Mouse (Mus musculus) hindbrain, embryonic 15.5 days (tissue): ENCODE measurements at regions not wholly inside any gene's neighbourhood (a gene's known extent, or its start where the extent isn't known, plus 50 kb on each side); places are given as distances from the start of the nearest gene placed in this dataset.
"Not testable (repeated sequence)": the region's sequence is repeated elsewhere in the genome, so short reads cannot be mapped to it uniquely, and the experiment has no call there.

Source experiments
- ATAC-seq: fragments of 200-750 bp; cut with Nextera tagmentation; 2 replicates; pipeline ENCODE4 v1.8.0; 2017; ENCODE audit warnings: low read depth, moderate number of reproducible peaks, moderate TSS enrichment; ENCODE audit not compliant: low FRiP score
- H3K27ac ChIP-seq: fragments of 300-500 bp; sonication (generic); replicated peaks from 2 replicates; pipeline ENCODE4 v1.5.1; 2015; ENCODE audit warnings: mild to moderate bottlenecking, inconsistent platforms
- H3K27me3 ChIP-seq: fragments of 300-500 bp; sonication (generic); 2 replicates; pipeline ENCODE4 v1.6.1; 2015; ENCODE audit warnings: control low read depth, inconsistent platforms
- H3K36me3 ChIP-seq: fragments of 300-500 bp; sonication (generic); 2 replicates; pipeline ENCODE4 v1.6.1; 2015; ENCODE audit warnings: control low read depth, inconsistent platforms
- H3K4me1 ChIP-seq: fragments of 300-500 bp; sonication (generic); replicated peaks from 2 replicates; pipeline ENCODE4 v1.6.1; 2015; ENCODE audit warnings: control low read depth, inconsistent platforms
- H3K4me2 ChIP-seq: fragments of 300-500 bp; sonication (generic); 2 replicates; pipeline ENCODE4 v1.6.1; 2015; ENCODE audit warnings: moderate library complexity, mild to moderate bottlenecking, inconsistent platforms
- H3K4me3 ChIP-seq: fragments of 300-500 bp; sonication (generic); 2 replicates; pipeline ENCODE4 v1.5.1; 2015; ENCODE audit warnings: mild to moderate bottlenecking, inconsistent platforms
- H3K9ac ChIP-seq: fragments of 300-500 bp; sonication (generic); 2 replicates; pipeline ENCODE4 v1.6.1; 2015; ENCODE audit warnings: inconsistent platforms
- H3K9me3 ChIP-seq: fragments of 300-500 bp; sonication (generic); 2 replicates; pipeline ENCODE4 v1.6.1; 2016; ENCODE audit warnings: control low read depth, inconsistent platforms
- WGBS: fragments of 180-500 bp; shearing (Covaris S2); methylation state at CpG from one replicate; pipeline ENCODE4 v1.1.7; 2015; 5-methylcytosine and 5-hydroxymethylcytosine counted together

DNA sequence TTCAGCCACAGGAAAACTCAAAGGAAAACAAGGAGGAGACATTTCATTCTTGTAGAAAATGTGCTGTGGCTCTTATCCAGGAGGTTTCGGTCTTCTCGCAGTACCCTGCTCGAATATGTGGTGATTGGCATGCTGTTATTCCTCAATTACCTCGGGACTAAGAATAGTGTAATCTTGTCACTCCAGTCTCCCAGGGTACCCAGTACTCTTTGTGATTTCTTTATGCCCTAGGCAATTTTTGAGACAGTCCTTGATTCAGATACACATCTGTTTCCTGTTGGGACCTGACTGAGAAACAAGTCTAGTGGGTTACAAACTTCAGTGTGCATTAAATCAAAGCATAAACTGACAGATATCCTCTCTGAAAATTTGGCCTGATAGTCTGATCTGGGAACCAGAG, 189.8 kb upstream of the Bet1 start:
- H3K4me2 ChIP-seq: no peak overlapping the region
- H3K4me1 ChIP-seq: 0 out of 2 replicates have a peak, but pooled peaks cover 4% of the 10 kb centered on the region
- H3K4me3 ChIP-seq: no peak overlapping the region
- no peak overlapping the region for H3K27ac ChIP-seq
- no peak overlapping the region for H3K9ac ChIP-seq
- H3K27me3 ChIP-seq: no peaks in the 10 kb centered on the region
- 39% methylated on average over 4 of the region's 4 CpGs for WGBS
- H3K36me3 ChIP-seq: no peaks in the 10 kb centered on the region
- no peak for ATAC-seq
- H3K9me3 ChIP-seq: no peaks in the 10 kb centered on the region

DNA sequence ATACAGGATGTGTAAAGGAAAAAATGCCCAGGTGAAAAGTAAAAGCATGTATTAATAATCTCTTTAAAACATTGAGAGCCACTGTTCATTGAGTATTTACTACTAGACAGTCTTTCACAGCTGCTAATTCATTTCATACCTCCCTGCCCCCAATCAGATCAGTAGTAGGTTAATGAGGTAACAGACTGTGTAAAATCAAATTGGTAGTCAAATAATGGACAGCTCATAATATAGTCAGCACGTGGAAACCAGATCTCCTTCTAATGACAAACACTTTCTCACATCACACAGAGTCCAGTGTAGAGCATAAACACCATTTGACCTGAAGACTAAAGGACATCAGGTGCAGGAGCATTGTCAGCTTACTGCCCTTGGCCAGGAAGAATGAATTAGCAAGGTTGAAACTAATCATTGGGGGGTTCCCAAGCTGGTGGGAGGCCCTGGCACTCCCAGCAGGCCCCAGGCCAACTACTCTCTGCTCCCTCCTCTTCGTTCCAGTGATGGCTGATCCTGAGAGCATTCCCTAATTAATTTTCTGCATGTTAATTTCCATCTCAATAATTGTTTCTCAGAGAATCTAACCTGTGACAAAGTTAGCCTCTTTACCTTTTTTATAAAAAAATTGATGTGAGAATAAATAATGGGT, 190.6 kb upstream of the Bet1 start:
- Histone ChIP-seq H3K27ac (no peak overlapping the region), H3K4me1 (0 out of 2 replicates have a peak, but pooled peaks cover 4% of the 10 kb centered on the region), H3K36me3 (no peaks in the 10 kb centered on the region), H3K4me2 (no peak overlapping the region), H3K9me3 (no peaks in the 10 kb centered on the region), H3K9ac (no peak overlapping the region), H3K27me3 (no peaks in the 10 kb centered on the region), H3K4me3 (no peak overlapping the region)
- 29% methylated on average over 2 of the region's 2 CpGs for WGBS
- ATAC-seq: no peak

DNA sequence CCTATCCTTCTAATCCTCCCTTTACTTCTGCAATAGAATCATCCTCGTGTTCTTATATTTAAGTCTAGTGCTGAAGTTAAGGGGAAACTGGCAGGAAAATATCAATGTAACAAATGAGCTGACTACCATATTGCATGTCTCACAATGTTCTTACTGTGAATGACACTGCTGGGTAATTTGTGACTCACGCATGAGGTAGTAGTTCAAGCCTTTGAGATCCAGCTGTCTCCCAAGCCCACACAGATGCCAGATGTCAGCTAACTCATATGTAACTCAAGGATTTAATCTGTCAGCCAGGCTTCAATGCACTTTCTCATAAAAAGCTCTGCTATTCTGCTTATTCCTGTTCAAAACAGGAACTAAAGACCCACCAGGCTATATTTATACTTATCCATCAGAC, 204.6 kb upstream of the Bet1 start:
- Histone ChIP-seq H3K27me3 (no peaks in the 10 kb centered on the region), H3K9ac (no peak overlapping the region), H3K4me3 (no peak overlapping the region), H3K4me1 (no peaks in the 10 kb centered on the region), H3K4me2 (no peak overlapping the region), H3K36me3 (no peaks in the 10 kb centered on the region), H3K9me3 (no peaks in the 10 kb centered on the region), H3K27ac (no peak overlapping the region)
- WGBS: 87% methylated on average over 2 of the region's 2 CpGs
- no peak for ATAC-seq

DNA sequence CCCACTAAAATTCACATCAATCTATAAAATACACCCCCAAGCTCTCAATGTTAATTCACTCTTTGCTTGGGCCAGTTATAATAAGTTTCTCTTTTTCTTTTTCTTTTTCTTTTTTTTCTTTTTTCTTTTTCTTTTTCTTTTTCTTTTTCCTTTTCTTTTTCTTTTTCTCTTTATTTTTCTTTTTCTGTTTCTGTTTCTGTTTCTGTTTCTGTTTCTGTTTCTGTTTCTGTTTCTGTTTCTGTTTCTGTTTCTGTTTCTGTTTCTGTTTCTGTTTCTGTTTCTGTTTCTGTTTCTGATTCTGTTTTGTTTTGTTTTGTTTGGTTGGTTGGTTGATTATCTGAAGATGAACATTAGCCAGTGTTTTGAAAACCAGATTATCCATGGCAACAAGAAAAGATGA, 201.2 kb upstream of the Col1a2 start:
- not testable (repeated sequence) for H3K4me3 ChIP-seq, H3K4me1 ChIP-seq, H3K27ac ChIP-seq, H3K36me3 ChIP-seq, H3K9me3 ChIP-seq, ATAC-seq, H3K4me2 ChIP-seq, H3K9ac ChIP-seq, H3K27me3 ChIP-seq

DNA sequence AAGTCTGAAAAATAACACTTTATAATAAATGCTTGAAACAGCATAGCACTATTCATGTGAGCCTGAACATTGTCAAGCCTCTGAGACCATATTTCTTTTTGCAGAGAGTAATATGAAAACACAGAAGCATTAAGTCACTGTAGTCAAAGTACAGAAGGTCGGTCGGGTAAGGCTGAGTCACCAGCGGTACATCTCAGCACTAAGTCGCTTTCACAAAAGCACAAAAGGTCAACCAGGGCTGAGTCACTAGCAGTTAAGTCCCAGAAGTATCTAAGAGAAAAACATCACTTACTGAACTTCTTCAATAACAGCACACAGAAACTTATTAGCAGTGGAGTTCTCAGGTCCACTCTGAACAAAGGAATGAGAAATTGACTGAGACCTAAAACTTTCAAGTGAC, 154.7 kb upstream of the Col1a2 start:
- ATAC-seq: no peak

DNA sequence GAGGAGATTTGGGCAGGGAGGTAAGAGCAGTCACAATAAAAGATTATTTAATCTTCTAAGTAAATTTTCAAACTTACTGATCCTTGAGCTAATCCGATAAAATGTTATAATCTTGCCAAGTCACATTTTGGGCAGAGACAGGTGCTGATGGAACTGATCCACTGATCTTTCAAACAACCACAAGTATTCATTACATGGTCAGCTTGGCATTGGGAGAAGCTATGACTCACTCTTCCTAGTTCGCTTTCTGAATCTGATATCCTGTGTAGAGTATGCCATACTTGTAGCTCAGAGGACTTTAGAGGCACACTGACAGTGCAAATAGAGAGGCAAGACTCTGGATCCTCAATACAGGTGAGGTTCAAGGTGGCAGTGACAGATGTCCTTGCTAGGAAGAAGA, 142.4 kb upstream of the Col1a2 start:
- WGBS: 97% methylated on average over 2 of the region's 2 CpGs
- Histone ChIP-seq H3K9me3 (no peaks in the 10 kb centered on the region), H3K4me3 (no peak overlapping the region), H3K27ac (no peak overlapping the region), H3K4me2 (no peak overlapping the region), H3K36me3 (no peaks in the 10 kb centered on the region), H3K9ac (no peak overlapping the region), H3K27me3 (no peaks in the 10 kb centered on the region), H3K4me1 (no peaks in the 10 kb centered on the region)
- ATAC-seq: no peak

More for the DNA sequence above, 154.7 kb upstream of the Col1a2 start:
- H3K4me1 ChIP-seq: no peaks in the 10 kb centered on the region
- H3K27ac ChIP-seq: no peak overlapping the region
- H3K4me2 ChIP-seq: no peak overlapping the region
- 85% methylated on average over 4 of the region's 4 CpGs for WGBS
- no peak overlapping the region for H3K9ac ChIP-seq
- no peaks in the 10 kb centered on the region for H3K27me3 ChIP-seq
- no peak overlapping the region for H3K4me3 ChIP-seq
- H3K36me3 ChIP-seq: no peaks in the 10 kb centered on the region
- no peaks in the 10 kb centered on the region for H3K9me3 ChIP-seq

DNA sequence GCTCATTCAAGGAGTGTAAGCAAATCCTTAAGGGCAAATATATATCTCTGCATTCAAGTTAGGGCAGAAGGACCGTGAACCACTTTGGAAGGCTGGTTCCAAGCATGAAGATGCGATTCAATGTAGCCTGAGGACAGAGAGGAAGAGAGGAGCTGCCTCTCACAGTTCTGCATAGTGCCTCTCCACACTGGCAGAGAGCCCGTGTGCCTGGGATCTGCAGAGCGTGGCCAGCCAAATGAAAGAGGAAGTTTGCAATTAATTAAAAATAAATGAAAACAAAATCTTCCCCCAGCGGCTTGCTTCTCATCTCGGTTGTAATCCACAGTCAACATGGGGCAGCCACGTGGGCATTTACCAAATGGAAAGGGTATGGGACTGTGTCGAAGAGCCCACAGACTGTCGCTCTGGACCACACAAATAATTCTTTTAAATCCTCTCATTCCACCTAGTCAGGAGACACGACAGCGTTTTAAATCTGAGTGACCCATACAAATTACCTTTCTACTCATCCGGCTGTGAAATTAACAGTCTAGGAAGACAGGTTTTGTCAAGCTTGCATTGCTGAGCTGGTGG, 129.1 kb upstream of the Col1a2 start:
- H3K9ac ChIP-seq: no peak overlapping the region
- 0 out of 2 replicates have a peak, but pooled peaks have one; percentile 42 for ATAC-seq
- WGBS: 63% methylated on average over 12 of the region's 12 CpGs
- no peaks in the 10 kb centered on the region for H3K36me3 ChIP-seq
- H3K4me2 ChIP-seq: 0 out of 2 replicates have a peak overlapping the region, but pooled peaks have one; percentile 4
- no peak overlapping the region for H3K27ac ChIP-seq
- H3K4me3 ChIP-seq: no peak overlapping the region
- H3K9me3 ChIP-seq: no peaks in the 10 kb centered on the region
- no peaks in the 10 kb centered on the region for H3K4me1 ChIP-seq
- no peaks in the 10 kb centered on the region for H3K27me3 ChIP-seq

DNA sequence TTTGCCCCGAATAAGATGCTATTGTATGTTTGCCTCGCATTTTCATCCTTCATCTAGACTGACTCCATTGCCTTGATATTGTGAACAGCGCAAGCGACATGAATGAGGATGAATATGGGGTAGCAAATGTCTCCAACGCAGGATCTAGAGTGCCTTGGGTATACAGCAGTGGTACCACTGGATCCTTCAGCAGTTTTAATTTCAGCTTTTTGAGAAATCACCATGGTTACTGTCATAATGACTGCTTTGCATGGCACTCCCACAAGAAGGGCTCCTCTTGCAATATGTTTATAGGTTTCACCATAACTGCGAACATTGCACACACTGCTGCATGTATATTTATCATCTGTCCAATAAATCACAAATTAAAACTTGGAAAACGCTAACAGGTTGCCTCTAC, 107.8 kb upstream of the Col1a2 start:
- peaks cover 13% of the 10 kb centered on the region for H3K4me1 ChIP-seq
- H3K4me2 ChIP-seq: no peak overlapping the region
- no peak overlapping the region for H3K9ac ChIP-seq
- ATAC-seq: 0 out of 2 replicates have a peak, but pooled peaks have one; percentile 32
- no peak overlapping the region for H3K27ac ChIP-seq
- no peaks in the 10 kb centered on the region for H3K36me3 ChIP-seq
- 0 out of 2 replicates have a peak, but pooled peaks cover 2% of the 10 kb centered on the region for H3K27me3 ChIP-seq
- no peaks in the 10 kb centered on the region for H3K9me3 ChIP-seq
- no peak overlapping the region for H3K4me3 ChIP-seq
- 41% methylated on average over 7 of the region's 7 CpGs for WGBS

DNA sequence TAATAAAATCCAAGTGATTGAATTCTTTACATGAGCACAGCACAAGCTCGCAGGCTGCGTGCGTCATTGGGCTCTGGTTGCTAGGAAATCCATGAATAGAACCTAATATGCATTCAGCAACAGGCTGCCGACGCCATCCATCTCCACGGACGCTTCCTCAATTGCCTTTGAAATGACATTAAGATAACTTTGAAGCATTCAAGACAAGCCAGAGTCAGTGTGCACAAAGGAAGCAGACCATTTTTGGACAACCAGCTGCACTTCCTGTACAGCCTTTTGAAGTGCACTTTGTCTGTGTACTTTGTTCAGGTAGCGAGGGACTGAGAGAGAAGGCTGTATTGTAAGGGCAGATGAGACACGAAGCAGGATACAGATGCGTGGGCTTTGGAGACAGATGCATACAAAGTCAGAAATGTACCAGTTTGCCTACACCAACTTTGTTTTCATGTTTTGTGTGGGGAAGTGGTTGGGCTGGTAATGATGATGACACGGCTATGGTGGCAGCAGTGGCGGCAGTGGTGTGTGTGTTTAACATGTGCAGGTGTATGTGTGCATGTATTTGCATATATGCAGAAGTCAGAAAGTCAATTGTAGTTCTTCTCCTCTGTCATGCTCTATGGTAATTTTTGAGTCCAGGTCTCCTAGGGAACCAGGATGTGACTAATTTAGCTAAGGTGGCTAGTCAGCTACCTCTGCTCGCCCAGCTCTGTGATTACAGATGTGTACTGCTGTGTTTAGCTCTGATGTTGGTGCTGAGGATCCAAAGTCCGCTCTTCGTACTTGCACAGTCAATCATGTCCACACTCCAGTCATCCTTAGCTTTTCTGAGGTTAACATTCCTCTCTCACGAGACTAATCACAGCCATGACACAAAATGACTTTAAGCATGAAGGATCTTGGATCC, 106.7 kb upstream of the Col1a2 start:
- H3K9me3 ChIP-seq: no peaks in the 10 kb centered on the region
- H3K36me3 ChIP-seq: no peaks in the 10 kb centered on the region
- H3K27me3 ChIP-seq: 0 out of 2 replicates have a peak, but pooled peaks cover 2% of the 10 kb centered on the region
- peak; percentile 47 for ATAC-seq
- 29% methylated on average over 16 of the region's 16 CpGs for WGBS
- H3K27ac ChIP-seq: no peak overlapping the region
- H3K4me1 ChIP-seq: peaks cover 13% of the 10 kb centered on the region
- H3K4me3 ChIP-seq: 0 out of 2 replicates have a peak overlapping the region, but pooled peaks have one; percentile 10
- no peak overlapping the region for H3K9ac ChIP-seq
- peak overlapping the region; percentile 38 for H3K4me2 ChIP-seq

DNA sequence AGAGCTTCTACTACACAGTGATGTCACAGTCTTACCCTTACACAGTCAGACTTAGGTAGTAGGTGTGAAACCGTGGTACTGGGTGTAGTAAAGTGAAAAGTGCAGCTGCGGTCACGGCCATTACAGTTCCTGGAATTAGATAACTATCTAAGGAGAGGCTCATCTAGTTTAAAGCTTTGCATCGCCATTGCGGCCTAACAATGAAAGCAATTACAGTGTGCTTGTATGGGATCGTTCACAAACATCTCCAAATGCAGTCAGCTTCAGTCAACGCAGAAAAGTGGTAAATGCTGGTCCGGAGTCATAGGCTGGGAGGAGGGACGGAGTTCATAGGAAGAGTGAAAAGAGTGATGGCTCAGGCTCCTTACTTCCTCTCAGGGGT, 106.0 kb upstream of the Col1a2 start:
- Histone ChIP-seq H3K36me3 (no peaks in the 10 kb centered on the region), H3K4me2 (no peak overlapping the region), H3K4me3 (no peak overlapping the region), H3K9ac (no peak overlapping the region), H3K4me1 (peaks cover 13% of the 10 kb centered on the region), H3K9me3 (no peaks in the 10 kb centered on the region), H3K27ac (no peak overlapping the region), H3K27me3 (0 out of 2 replicates have a peak, but pooled peaks cover 2% of the 10 kb centered on the region)
- 80% methylated on average over 9 of the region's 9 CpGs for WGBS
- no peak for ATAC-seq

DNA sequence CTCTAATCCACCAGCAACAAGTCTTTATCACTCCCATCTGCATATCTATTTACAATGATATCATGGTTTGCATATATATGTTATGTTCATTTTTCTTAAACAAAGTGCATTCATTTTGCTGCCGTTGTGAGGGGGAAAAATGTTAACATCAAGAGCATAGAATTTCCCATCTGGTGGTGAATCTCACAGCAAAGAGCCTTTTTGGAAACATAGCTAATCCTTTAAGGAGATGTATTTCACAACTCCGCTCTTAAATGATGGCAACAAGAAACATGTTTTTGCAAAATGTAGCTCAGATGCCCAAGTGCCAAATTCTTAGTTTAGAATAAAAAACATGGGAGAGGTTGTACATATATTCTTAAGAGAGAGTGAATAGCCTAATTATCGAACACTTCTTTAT, 99.3 kb upstream of the Col1a2 start:
- H3K4me1 ChIP-seq: no peaks in the 10 kb centered on the region
- whole genome bisulfite sequencing: 90% methylated on average over 3 of the region's 3 CpGs
- no peak overlapping the region for H3K9ac ChIP-seq
- H3K27ac ChIP-seq: no peak overlapping the region
- no peaks in the 10 kb centered on the region for H3K27me3 ChIP-seq
- H3K4me3 ChIP-seq: no peak overlapping the region
- ATAC-seq: no peak
- H3K4me2 ChIP-seq: no peak overlapping the region
- H3K9me3 ChIP-seq: no peaks in the 10 kb centered on the region
- H3K36me3 ChIP-seq: no peaks in the 10 kb centered on the region

DNA sequence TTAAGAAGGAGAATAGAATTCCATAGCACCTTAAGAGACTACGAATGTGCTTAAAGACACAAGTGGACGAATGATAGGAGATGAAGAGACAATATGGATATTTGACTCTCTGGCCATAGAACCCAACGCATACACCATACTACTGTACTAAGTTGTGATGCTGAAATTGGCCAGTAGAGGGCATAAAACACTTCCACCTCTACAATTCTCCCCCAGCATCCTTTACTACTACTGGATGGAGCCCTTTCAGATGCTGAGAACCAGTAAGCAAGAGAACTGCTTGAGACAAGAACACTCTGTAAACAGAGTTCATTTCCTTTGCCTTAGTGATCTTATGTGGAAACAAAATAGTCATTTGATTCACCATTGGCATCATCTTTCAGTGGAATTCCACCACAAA, 96.9 kb upstream of the Col1a2 start:
- 49% methylated on average over 3 of the region's 3 CpGs for WGBS
- Histone ChIP-seq H3K9ac (no peak overlapping the region), H3K9me3 (no peaks in the 10 kb centered on the region), H3K4me3 (no peak overlapping the region), H3K27me3 (no peaks in the 10 kb centered on the region), H3K4me2 (no peak overlapping the region), H3K36me3 (no peaks in the 10 kb centered on the region), H3K4me1 (no peaks in the 10 kb centered on the region), H3K27ac (no peak overlapping the region)
- ATAC-seq: no peak
